Mouse (Mus musculus) kidney, embryonic 14.5 days (tissue): ENCODE measurements around the gene Tiparp. TPM values are rescaled to one million over a fixed set of nuclear protein-coding genes. Genes with fewer than 3 reads are reported as not detected.

Experiments used
- ATAC-seq: fragments of 200-750 bp; cut with Nextera tagmentation; 2 replicates; pipeline ENCODE4 v1.8.0; 2017; ENCODE audit warnings: moderate number of reproducible peaks, mild to moderate bottlenecking, moderate TSS enrichment, moderate library complexity; ENCODE audit not compliant: low FRiP score, low TSS enrichment
- H3K27ac ChIP-seq: fragments of 300-500 bp; sonication (generic); 2 replicates; pipeline ENCODE4 v1.5.1; 2014; ENCODE audit warnings: low read depth, mild to moderate bottlenecking, low read length, moderate library complexity, mixed read lengths
- H3K27me3 ChIP-seq: fragments of 300-500 bp; sonication (generic); 2 replicates; pipeline ENCODE4 v1.6.1; 2014; ENCODE audit warnings: mild to moderate bottlenecking, low read length; ENCODE audit not compliant: control insufficient read depth, insufficient read depth
- H3K36me3 ChIP-seq: fragments of 300-500 bp; sonication (generic); 2 replicates; pipeline ENCODE4 v1.6.1; 2014; ENCODE audit warnings: low read length, mixed read lengths; ENCODE audit not compliant: control insufficient read depth, insufficient read depth
- H3K4me1 ChIP-seq: fragments of 300-500 bp; sonication (generic); 2 replicates; pipeline ENCODE4 v1.6.1; 2014; ENCODE audit warnings: low read length, mixed read lengths; ENCODE audit not compliant: control insufficient read depth, insufficient read depth
- H3K4me2 ChIP-seq: fragments of 300-500 bp; sonication (generic); replicated peaks from 2 replicates; pipeline ENCODE4 v1.6.1; 2014; ENCODE audit warnings: low read depth, mild to moderate bottlenecking, low read length
- H3K4me3 ChIP-seq: fragments of 300-500 bp; sonication (generic); 2 replicates; pipeline ENCODE4 v1.5.1; 2014; ENCODE audit warnings: mild to moderate bottlenecking, low read length
- H3K9ac ChIP-seq: fragments of 300-500 bp; sonication (generic); 2 replicates; pipeline ENCODE4 v1.6.1; 2014; ENCODE audit warnings: low read depth, mild to moderate bottlenecking, low read length, moderate library complexity
- H3K9me3 ChIP-seq: fragments of 300-500 bp; sonication (generic); 2 replicates; pipeline ENCODE4 v1.6.1; 2016; ENCODE audit warnings: low read length; ENCODE audit not compliant: control insufficient read depth
- WGBS: fragments of 180-500 bp; shearing (Covaris S2); extraction: QIAGEN DNeasy Blood & Tissue Kit; methylation state at CpG from one replicate; pipeline ENCODE4 v1.1.7; 2014; 5-methylcytosine and 5-hydroxymethylcytosine counted together
- polyA plus RNA-seq: library from polyadenylated mRNA; unstranded; fragments of >200 nt; fragmentation: Nextera tagmentation; extraction: Ambion mirVana; gene quantifications from 2 replicates; pipeline ENCODE4 v1.2.1, GENCODE M21; 2014

The Tiparp gene
- polyA plus RNA-seq, 1 experiment from 2014 or later = 29.9 TPM

- H3K4me3 ChIP-seq = no peak overlapping the region
- H3K9ac ChIP-seq = no peak overlapping the region
- H3K9me3 ChIP-seq = no peaks in the 10 kb centered on the region
- H3K4me1 ChIP-seq = no peaks in the 10 kb centered on the region
- no peaks in the 10 kb centered on the region for H3K27me3 ChIP-seq
- ATAC-seq = no peak
- no peak overlapping the region for H3K27ac ChIP-seq
- WGBS = 61% methylated on average over 6 of the region's 6 CpGs
- H3K36me3 ChIP-seq = no peaks in the 10 kb centered on the region
- no peak overlapping the region for H3K4me2 ChIP-seq
Observed at GRCm38 (mm10) chr3:65563926-65564624, 35.9 kb downstream of the Tiparp start.

DNA sequence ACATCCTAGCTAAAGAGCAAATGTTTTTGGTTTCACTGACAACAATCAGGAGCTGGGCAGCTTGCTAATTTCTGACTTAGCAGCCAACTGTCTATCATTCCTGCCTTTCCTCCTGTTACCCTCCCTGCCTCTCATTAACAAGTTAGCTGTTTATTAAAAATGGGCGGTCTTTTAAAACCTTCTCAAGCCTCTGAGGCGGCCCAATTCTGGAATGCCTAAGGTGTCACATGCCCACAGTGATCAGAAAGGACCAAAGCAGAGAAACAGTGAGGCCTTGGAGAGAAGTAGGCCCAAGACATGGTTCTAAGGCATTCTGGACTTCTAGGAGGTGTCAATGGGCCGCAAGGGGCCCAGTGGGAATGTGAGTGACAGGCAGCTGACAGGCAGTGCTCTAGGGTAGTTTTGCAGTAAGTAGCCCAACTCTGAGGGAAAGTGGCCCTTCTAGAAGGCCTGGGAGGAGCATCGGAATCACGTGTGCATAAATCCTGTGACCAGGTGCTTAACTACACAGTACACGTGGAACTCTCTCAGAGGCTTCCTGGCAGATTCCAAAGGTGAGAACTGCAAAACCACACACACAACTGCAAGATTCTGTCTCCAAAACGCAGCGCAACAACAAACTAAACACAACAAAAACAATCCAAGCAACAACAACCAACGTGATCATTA is 37.6 kb downstream of the Tiparp start:
- no peak overlapping the region for H3K27ac ChIP-seq
- no peaks in the 10 kb centered on the region for H3K27me3 ChIP-seq
- H3K4me1 ChIP-seq = no peaks in the 10 kb centered on the region
- no peak overlapping the region for H3K4me2 ChIP-seq
- no peaks in the 10 kb centered on the region for H3K9me3 ChIP-seq
- H3K36me3 ChIP-seq = no peaks in the 10 kb centered on the region
- ATAC-seq = no peak
- WGBS = 66% methylated on average over 9 of the region's 9 CpGs
- no peak overlapping the region for H3K4me3 ChIP-seq
- no peak overlapping the region for H3K9ac ChIP-seq

DNA sequence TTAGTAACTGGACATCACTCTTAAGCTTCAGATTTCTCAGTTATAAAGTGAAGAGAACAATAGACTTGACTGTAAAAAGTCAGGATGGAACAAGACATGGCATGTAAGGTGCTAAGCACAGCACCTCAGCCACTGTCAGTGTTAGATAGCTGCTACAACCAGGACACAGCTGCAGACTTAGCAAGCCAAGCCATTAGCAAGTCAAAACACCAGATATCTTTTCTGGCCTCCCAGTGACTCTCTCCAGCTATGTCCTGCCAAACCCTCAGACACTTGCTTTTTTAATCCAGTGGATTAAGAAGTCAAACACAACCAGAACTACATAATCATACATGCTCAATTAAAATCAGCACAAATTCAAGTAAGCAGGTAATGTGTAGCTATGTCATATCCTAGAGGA is 41.7 kb downstream of the Tiparp start:
- ATAC-seq = no peak
- H3K9ac ChIP-seq = no peak overlapping the region
- no peak overlapping the region for H3K27ac ChIP-seq
- no peaks in the 10 kb centered on the region for H3K4me1 ChIP-seq
- H3K36me3 ChIP-seq = no peaks in the 10 kb centered on the region
- H3K4me2 ChIP-seq = no peak overlapping the region
- H3K4me3 ChIP-seq = no peak overlapping the region
- H3K9me3 ChIP-seq = no peaks in the 10 kb centered on the region
- H3K27me3 ChIP-seq = no peaks in the 10 kb centered on the region

DNA sequence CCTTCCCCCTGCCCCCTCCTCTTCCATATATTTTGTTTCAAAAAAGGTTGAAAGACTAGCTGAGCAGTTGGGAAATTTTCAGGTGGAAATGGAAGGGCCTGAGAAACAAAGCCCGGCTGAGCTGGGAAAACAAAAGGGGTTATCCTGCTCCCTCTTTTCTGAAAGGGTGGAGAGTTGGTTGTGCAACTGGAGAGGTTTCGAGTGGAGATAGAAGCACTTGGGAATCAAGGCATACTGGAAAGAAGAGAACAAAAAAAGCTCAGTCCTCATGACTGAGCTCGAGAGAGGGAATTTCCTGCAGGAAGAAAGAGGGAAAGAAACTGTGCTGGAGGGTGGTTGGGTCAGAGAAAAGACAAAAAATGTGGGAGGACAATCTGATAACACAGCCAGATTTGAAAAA is 45.3 kb downstream of the Tiparp start:
- no peak overlapping the region for H3K27ac ChIP-seq
- ATAC-seq = no peak
- no peaks in the 10 kb centered on the region for H3K27me3 ChIP-seq
- no peaks in the 10 kb centered on the region for H3K36me3 ChIP-seq
- no peaks in the 10 kb centered on the region for H3K4me1 ChIP-seq
- no peaks in the 10 kb centered on the region for H3K9me3 ChIP-seq
- H3K4me2 ChIP-seq = no peak overlapping the region
- no peak overlapping the region for H3K4me3 ChIP-seq
- 64% methylated on average over 3 of the region's 3 CpGs for WGBS
- H3K9ac ChIP-seq = no peak overlapping the region

DNA sequence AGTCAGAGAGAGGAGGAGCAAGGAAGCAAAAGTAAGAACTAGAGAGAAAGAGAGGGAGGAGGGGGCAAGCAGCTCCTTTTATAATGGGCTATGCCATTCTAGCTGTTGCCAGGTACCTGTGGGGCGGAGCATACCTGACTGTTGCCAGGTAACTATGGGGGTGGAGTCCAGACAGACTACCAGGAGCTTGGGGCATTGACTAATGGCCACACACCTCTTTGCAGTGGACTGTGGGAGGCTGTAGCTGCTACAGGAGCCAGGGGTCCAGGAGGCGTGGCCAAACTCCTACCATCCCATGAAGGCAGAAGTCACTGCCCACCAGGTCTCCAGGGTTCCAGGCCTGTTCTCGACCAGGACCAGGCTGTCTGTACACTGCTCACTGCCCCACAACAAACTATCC is 49.4 kb downstream of the Tiparp start:
- H3K27ac ChIP-seq = no peak overlapping the region
- H3K9ac ChIP-seq = no peak overlapping the region
- H3K36me3 ChIP-seq = no peaks in the 10 kb centered on the region
- ATAC-seq = no peak
- H3K4me1 ChIP-seq = no peaks in the 10 kb centered on the region
- H3K9me3 ChIP-seq = no peaks in the 10 kb centered on the region
- no peak overlapping the region for H3K4me2 ChIP-seq
- no peaks in the 10 kb centered on the region for H3K27me3 ChIP-seq
- 71% methylated on average over 3 of the region's 3 CpGs for WGBS
- no peak overlapping the region for H3K4me3 ChIP-seq

GRCm38 (mm10) chr3:65579260-65579921 is 51.2 kb downstream of the Tiparp start:
- Histone ChIP-seq H3K4me3 (no peak overlapping the region), H3K9me3 (no peaks in the 10 kb centered on the region), H3K36me3 (no peaks in the 10 kb centered on the region), H3K4me2 (no peak overlapping the region), H3K27me3 (no peaks in the 10 kb centered on the region), H3K4me1 (no peaks in the 10 kb centered on the region), H3K9ac (no peak overlapping the region), H3K27ac (no peak overlapping the region)
- no peak for ATAC-seq
- 74% methylated on average over 12 of the region's 12 CpGs for WGBS

DNA sequence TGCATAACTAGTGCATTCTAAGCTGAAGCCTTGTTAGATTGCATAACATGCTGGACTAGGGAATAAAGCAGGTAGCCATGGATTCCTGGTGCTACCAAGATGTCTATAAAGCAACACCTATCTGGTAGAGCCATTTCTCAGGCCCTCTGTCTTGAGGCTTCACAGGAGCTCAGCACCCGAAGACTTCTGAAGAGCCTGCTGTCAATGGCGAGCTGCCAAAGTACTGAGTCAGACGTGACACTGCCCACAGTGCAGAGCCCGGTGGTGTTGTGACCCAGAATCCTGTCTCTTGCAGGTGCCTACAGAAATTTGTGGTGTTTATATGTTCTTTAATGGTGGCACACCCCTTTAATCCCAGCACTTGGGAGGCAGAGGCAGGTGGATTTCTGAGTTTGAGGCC is 53.4 kb downstream of the Tiparp start:
- no peaks in the 10 kb centered on the region for H3K36me3 ChIP-seq
- no peak overlapping the region for H3K4me2 ChIP-seq
- no peaks in the 10 kb centered on the region for H3K27me3 ChIP-seq
- no peaks in the 10 kb centered on the region for H3K9me3 ChIP-seq
- no peak for ATAC-seq
- no peak overlapping the region for H3K4me3 ChIP-seq
- no peak overlapping the region for H3K27ac ChIP-seq
- H3K4me1 ChIP-seq = 0 out of 2 replicates have a peak, but pooled peaks cover 2% of the 10 kb centered on the region
- WGBS = 89% methylated on average over 4 of the region's 4 CpGs
- H3K9ac ChIP-seq = no peak overlapping the region

DNA sequence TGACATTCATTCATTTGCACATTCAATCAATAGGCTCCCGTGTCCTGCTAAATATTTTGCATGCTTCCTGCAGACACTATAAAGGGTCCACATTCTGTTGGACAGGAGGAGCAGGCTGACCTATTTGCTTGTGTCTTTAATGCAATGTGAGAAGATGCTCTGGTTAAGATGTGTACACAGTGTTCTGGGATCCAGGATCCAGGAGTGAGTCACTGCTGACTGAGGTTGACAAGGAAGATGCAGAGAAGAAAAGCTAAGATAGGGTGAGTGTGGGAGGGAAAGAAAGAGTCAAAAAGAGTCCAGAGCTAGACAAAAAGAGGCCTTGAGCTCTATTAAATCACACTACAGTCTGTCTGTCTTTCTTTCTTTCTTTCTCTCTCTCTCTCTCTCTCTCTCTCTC is 56.1 kb downstream of the Tiparp start:
- no peak for ATAC-seq
- H3K27ac ChIP-seq = no peak overlapping the region

DNA sequence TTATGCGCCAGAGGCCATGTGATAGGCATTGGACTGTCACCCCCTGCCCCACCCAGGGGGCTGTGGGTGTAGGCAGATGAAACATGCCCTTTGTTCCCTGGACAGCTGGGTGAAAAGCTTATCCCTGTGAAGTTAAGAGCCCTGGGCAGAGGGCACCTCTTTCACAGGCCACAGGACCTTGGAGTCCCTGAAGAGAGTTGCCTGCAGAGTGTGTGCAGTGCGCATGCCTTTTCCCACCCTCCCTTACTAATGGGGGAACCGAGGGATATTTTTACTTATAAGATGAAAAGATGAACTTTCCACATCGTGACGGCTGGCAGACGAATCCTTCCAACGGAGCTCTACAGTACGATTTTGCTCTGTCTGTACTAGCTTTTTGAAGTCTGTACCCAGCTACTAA is 57.1 kb downstream of the Tiparp start:
- H3K9me3 ChIP-seq = no peaks in the 10 kb centered on the region
- H3K4me1 ChIP-seq = 0 out of 2 replicates have a peak, but pooled peaks cover 3% of the 10 kb centered on the region
- no peak for ATAC-seq
- 86% methylated on average over 8 of the region's 8 CpGs for WGBS
- no peaks in the 10 kb centered on the region for H3K36me3 ChIP-seq
- H3K27me3 ChIP-seq = no peaks in the 10 kb centered on the region
- no peak overlapping the region for H3K4me3 ChIP-seq
- H3K27ac ChIP-seq = no peak overlapping the region
- no peak overlapping the region for H3K9ac ChIP-seq
- H3K4me2 ChIP-seq = no peak overlapping the region

More for the DNA sequence above, 56.1 kb downstream of the Tiparp start:
- Histone ChIP-seq H3K36me3 (no peaks in the 10 kb centered on the region), H3K4me2 (no peak overlapping the region), H3K9me3 (no peaks in the 10 kb centered on the region), H3K27me3 (no peaks in the 10 kb centered on the region), H3K9ac (no peak overlapping the region), H3K4me1 (0 out of 2 replicates have a peak, but pooled peaks cover 3% of the 10 kb centered on the region), H3K4me3 (no peak overlapping the region)
- 88% methylated on average over 1 of the region's 1 CpGs for WGBS
